Mouse (Mus musculus): Measurements from ENCODE around the gene Rassf5.

DNA sequence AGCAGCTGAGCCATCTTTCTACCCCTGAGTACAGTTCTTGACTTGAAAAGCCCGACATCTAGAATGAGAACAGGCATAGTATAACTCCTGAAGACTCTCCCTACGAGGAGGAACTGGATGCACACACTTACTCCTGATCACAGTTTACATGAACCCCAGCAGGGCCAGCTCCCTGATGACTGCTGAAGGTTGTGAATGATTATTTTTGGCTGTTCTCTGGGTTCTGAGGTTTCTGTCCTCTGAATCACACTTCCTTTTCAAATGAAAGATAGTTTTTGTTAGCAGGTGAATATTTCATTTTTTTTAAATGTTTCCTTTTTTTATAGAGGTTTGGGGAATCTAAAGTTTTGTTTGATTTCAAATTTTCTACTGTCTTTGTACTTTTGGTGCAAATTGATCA is 103.6 kb downstream of the Rassf5 start:
- TF ChIP-seq TAL1 (IDR thresholded peaks at IDR 0.05; ENCODE audit: low read length) (no peak), GATA1 (IDR thresholded peaks at IDR 0.05; ENCODE audit: low read length) (no peak)
